Mouse (Mus musculus): ENCODE measurements at regions not wholly inside any gene's neighbourhood (a gene's known extent, or its start where the extent isn't known, plus 50 kb on each side); places are given as distances from the start of the nearest gene placed in this dataset.

GRCm38 (mm10) chr13:111904616-111905212 lies 95.9 kb upstream of the Map3k1 start:
- TF ChIP-seq POLR2A (IDR thresholded peaks at IDR 0.05; ENCODE audit: borderline replicate concordance, insufficient read depth, low read length): no peak
- no peak for TF ChIP-seq CTCF (IDR thresholded peaks at IDR 0.05; ENCODE audit: borderline replicate concordance, insufficient read depth, low read depth, low read length)

Measured in cerebellum, adult 2 months (tissue).